Mouse (Mus musculus): ENCODE measurements around the gene Pum3. TPM values are rescaled to one million over a fixed set of nuclear protein-coding genes. Genes with fewer than 3 reads are reported as not detected.

Gene Pum3
- polyA plus RNA-seq, 1 experiment from 2014 or later: 88.8 TPM

GRCm38 (mm10) chr19:27360381-27360780, 69.2 kb downstream of the Pum3 start:
- peaks cover 7% of the 10 kb centered on the region for H3K4me1 ChIP-seq
- H3K9me3 ChIP-seq (replicated peaks): no peaks in the 10 kb centered on the region
- no peaks in the 10 kb centered on the region for H3K27me3 ChIP-seq
- no peak overlapping the region for H3K4me3 ChIP-seq
- no peak overlapping the region for H3K27ac ChIP-seq
- no peak for ATAC-seq
- H3K4me2 ChIP-seq: no peak overlapping the region
- no peak overlapping the region for H3K9ac ChIP-seq
- no peaks in the 10 kb centered on the region for H3K36me3 ChIP-seq (ENCODE audit: poor library complexity, severe bottlenecking)

DNA sequence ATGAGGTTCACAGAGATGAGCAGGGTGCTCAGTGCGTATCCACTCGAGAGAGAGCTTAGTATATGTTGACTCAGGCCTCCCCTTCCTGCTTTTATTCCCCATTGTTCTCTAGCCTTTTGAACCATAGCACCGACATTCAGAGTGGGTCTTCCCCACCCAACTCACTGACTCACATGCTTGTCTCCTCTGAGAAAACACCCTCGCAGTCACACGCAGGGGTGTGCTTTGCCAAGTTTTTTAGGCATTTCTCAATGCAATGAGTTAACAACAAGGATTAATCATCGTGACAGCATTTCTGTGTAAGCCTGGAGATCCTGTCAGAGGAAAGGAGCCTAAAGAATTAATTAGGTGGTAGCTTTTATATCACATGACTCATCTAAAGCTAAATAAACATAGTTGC, 77.9 kb downstream of the Pum3 start:
- Histone ChIP-seq H3K9me3 (replicated peaks) (no peaks in the 10 kb centered on the region), H3K4me3 (no peak overlapping the region), H3K27me3 (no peaks in the 10 kb centered on the region), H3K4me1 (no peaks in the 10 kb centered on the region), H3K4me2 (no peak overlapping the region), H3K27ac (no peak overlapping the region), H3K9ac (no peak overlapping the region), H3K36me3 (ENCODE audit: poor library complexity, severe bottlenecking) (no peaks in the 10 kb centered on the region)
- 70% methylated on average over 6 of the region's 6 CpGs for WGBS
- no peak for ATAC-seq

DNA sequence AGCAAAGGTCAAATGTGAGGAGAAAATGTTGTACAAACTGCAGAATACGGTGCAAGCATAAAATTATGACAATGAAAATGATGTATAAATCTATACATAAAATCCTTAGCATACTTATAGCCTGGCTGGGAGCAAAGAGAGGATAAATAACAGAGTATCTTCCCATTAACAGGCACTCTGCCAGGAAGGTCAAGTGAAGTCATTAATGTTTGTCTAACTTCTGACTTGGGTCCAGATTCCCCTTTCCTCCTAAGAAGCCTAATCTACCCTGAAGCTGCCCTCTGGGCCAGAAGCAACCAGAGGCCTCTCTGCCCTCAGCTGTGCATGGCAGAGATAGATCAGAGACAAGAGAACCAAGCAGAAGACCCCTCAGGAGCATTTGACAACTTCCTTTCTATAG, 83.1 kb downstream of the Pum3 start:
- Histone ChIP-seq H3K27ac (no peak overlapping the region), H3K4me3 (no peak overlapping the region), H3K27me3 (no peaks in the 10 kb centered on the region), H3K4me1 (no peaks in the 10 kb centered on the region), H3K9ac (no peak overlapping the region), H3K9me3 (replicated peaks) (peaks cover 3% of the 10 kb centered on the region; the same call in 1 of the 2 replicates), H3K36me3 (ENCODE audit: poor library complexity, severe bottlenecking) (no peaks in the 10 kb centered on the region), H3K4me2 (no peak overlapping the region)
- 93% methylated on average over 1 of the region's 1 CpGs for WGBS
- no peak for ATAC-seq

Other genes starting within 250 kb of the Pum3 start
- 20.8 and 21.4 TPM in 2 replicates for gene Vldlr, start 213.3 kb downstream of the Pum3 start, polyA plus RNA-seq (2015; fragmentation: Nextera tagmentation; extraction: Ambion mirVana)
- not detected in 2 replicates for gene Kcnv2, start 107.2 kb downstream of the Pum3 start, polyA plus RNA-seq (2015; fragmentation: Nextera tagmentation; extraction: Ambion mirVana)